In genomic region chr6:40102863-40103262, GRCm38 (mm10) we compare ENCODE assay signal across 14 mouse cellular contexts.
DNase-seq lines count a peak whose midpoint lies in the region; ATAC-seq and TF ChIP-seq lines count a peak whose summit lies in the region.
"Had no signal": no experiment of that assay in that cellular context is flagged by ENCODE, and none has a peak within 500 bp of the region (broad histone marks: within the 10 kb centered on the region; RNA-seq: fewer than 3 reads in every experiment).

No protein-coding gene starts in this region.

- H3K9me3 ChIP-seq in neural tube, embryonic 13.5 days = no peaks in the 10 kb centered on the region
- H3K9me3 ChIP-seq in forebrain, embryonic 15.5 days = no peaks in the 10 kb centered on the region
- H3K9me3 ChIP-seq in midbrain, postnatal 0 days (ENCODE audit: low read length) = no peaks in the 10 kb centered on the region
- H3K9me3 ChIP-seq in liver, embryonic 11.5 days (ENCODE audit: control insufficient read depth, low read length) = no peaks in the 10 kb centered on the region
- H3K9me3 ChIP-seq in intestine, postnatal 0 days (ENCODE audit: control insufficient read depth) = no peaks in the 10 kb centered on the region
- H3K9me3 ChIP-seq: embryonic facial prominence, embryonic 15.5 days; liver, embryonic 12.5 days had no signal

- H3K27me3 ChIP-seq in neural tube, embryonic 13.5 days = no peaks in the 10 kb centered on the region
- H3K27me3 ChIP-seq in forebrain, embryonic 15.5 days = no peaks in the 10 kb centered on the region
- H3K27me3 ChIP-seq in midbrain, postnatal 0 days (ENCODE audit: insufficient read depth, low read length) = no peaks in the 10 kb centered on the region
- H3K27me3 ChIP-seq in liver, embryonic 11.5 days (replicated peaks; ENCODE audit: control insufficient read depth, insufficient read depth, low read length) = no peaks in the 10 kb centered on the region
- no peaks in the 10 kb centered on the region for H3K27me3 ChIP-seq in intestine, postnatal 0 days (replicated peaks; ENCODE audit: control insufficient read depth, insufficient read depth, low read length)
- H3K27me3 ChIP-seq: embryonic facial prominence, embryonic 15.5 days; liver, embryonic 12.5 days had no signal

- no peak for TF ChIP-seq CTCF in midbrain, postnatal 0 days (IDR thresholded peaks at IDR 0.05)
- no peak for TF ChIP-seq CTCF in intestine, postnatal 0 days (IDR thresholded peaks at IDR 0.05; ENCODE audit: low read depth)

- H3K9ac ChIP-seq in neural tube, embryonic 13.5 days = no peak overlapping the region
- no peak overlapping the region for H3K9ac ChIP-seq in forebrain, embryonic 15.5 days (replicated peaks)
- no peak overlapping the region for H3K9ac ChIP-seq in midbrain, postnatal 0 days (replicated peaks; ENCODE audit: low read length, poor library complexity, severe bottlenecking)
- H3K9ac ChIP-seq in liver, embryonic 11.5 days (ENCODE audit: low read depth, low read length) = no peak overlapping the region
- no peak overlapping the region for H3K9ac ChIP-seq in intestine, postnatal 0 days (ENCODE audit: low read depth, low read length)
- H3K9ac ChIP-seq: embryonic facial prominence, embryonic 15.5 days; liver, embryonic 12.5 days had no signal

- no peak for DNase-seq in neural tube, embryonic 10.5 days (ENCODE audit: extremely low spot score, low spot score)
- peak; percentile 81 for DNase-seq in cerebellum, adult 9-10 months
- peak; percentile 63 for DNase-seq in midbrain, postnatal 0 days (ENCODE audit: low spot score)
- DNase-seq in liver, embryonic 11.5 days (ENCODE audit: low spot score) = no peak
- no peak for DNase-seq in urinary bladder, postnatal 25 days (ENCODE audit: low spot score)
- DNase-seq: heart, adult 11 months; heart, postnatal 14 days; kidney, adult 9 months; lung, postnatal 14 days had no signal

- H3K27ac ChIP-seq in neural tube, embryonic 13.5 days (replicated peaks) = peak overlapping the region; percentile 67
- peak overlapping the region; percentile 74 for H3K27ac ChIP-seq in forebrain, embryonic 15.5 days (replicated peaks)
- no peak overlapping the region for H3K27ac ChIP-seq in midbrain, postnatal 0 days (ENCODE audit: low read depth, low read length)
- no peak overlapping the region for H3K27ac ChIP-seq in liver, embryonic 11.5 days (ENCODE audit: low read depth, low read length)
- no peak overlapping the region for H3K27ac ChIP-seq in intestine, postnatal 0 days (ENCODE audit: low read depth, low read length)
- H3K27ac ChIP-seq: embryonic facial prominence, embryonic 15.5 days; liver, embryonic 12.5 days had no signal

- H3K4me1 ChIP-seq in neural tube, embryonic 13.5 days (replicated peaks) = peaks cover 25% of the 10 kb centered on the region
- H3K4me1 ChIP-seq in forebrain, embryonic 15.5 days = peaks cover 30% of the 10 kb centered on the region
- peaks cover 10% of the 10 kb centered on the region; the same call in 1 of the 2 replicates for H3K4me1 ChIP-seq in midbrain, postnatal 0 days (ENCODE audit: insufficient read depth, low read length)
- no peaks in the 10 kb centered on the region for H3K4me1 ChIP-seq in liver, embryonic 11.5 days (replicated peaks; ENCODE audit: control insufficient read depth, insufficient read depth, low read length)
- H3K4me1 ChIP-seq in intestine, postnatal 0 days (replicated peaks; ENCODE audit: control insufficient read depth, insufficient read depth, low read length) = no peaks in the 10 kb centered on the region
- H3K4me1 ChIP-seq: embryonic facial prominence, embryonic 15.5 days; liver, embryonic 12.5 days had no signal

- no peak overlapping the region for H3K4me3 ChIP-seq in neural tube, embryonic 13.5 days
- no peak overlapping the region for H3K4me3 ChIP-seq in forebrain, embryonic 15.5 days
- no peak overlapping the region for H3K4me3 ChIP-seq in midbrain, postnatal 0 days (ENCODE audit: low read depth, low read length)
- H3K4me3 ChIP-seq in liver, embryonic 11.5 days (ENCODE audit: low read depth, low read length) = no peak overlapping the region
- no peak overlapping the region for H3K4me3 ChIP-seq in intestine, postnatal 0 days (ENCODE audit: low read depth, low read length)
- H3K4me3 ChIP-seq: embryonic facial prominence, embryonic 15.5 days; liver, embryonic 12.5 days had no signal

- no peak for ATAC-seq in neural tube, embryonic 13.5 days (ENCODE audit: low read depth)
- peak; percentile 54 for ATAC-seq in forebrain, embryonic 15.5 days (replicated peaks)
- ATAC-seq in midbrain, postnatal 0 days (ENCODE audit: low FRiP score) = no peak
- no peak for ATAC-seq in liver, embryonic 11.5 days (replicated peaks; ENCODE audit: low FRiP score)
- ATAC-seq in intestine, postnatal 0 days = no peak
- ATAC-seq: liver, embryonic 12.5 days had no signal

- no peaks in the 10 kb centered on the region for H3K36me3 ChIP-seq in neural tube, embryonic 13.5 days
- no peaks in the 10 kb centered on the region for H3K36me3 ChIP-seq in forebrain, embryonic 15.5 days
- H3K36me3 ChIP-seq in midbrain, postnatal 0 days (ENCODE audit: insufficient read depth, low read length) = no peaks in the 10 kb centered on the region
- no peaks in the 10 kb centered on the region for H3K36me3 ChIP-seq in liver, embryonic 11.5 days (ENCODE audit: control insufficient read depth, insufficient read depth, low read length)
- no peaks in the 10 kb centered on the region for H3K36me3 ChIP-seq in intestine, postnatal 0 days (ENCODE audit: control insufficient read depth, insufficient read depth)
- H3K36me3 ChIP-seq: embryonic facial prominence, embryonic 15.5 days; liver, embryonic 12.5 days had no signal

- no peak overlapping the region for H3K4me2 ChIP-seq in neural tube, embryonic 13.5 days
- H3K4me2 ChIP-seq in forebrain, embryonic 15.5 days (replicated peaks) = no peak overlapping the region
- H3K4me2 ChIP-seq in midbrain, postnatal 0 days (ENCODE audit: low read depth, low read length, poor library complexity, severe bottlenecking) = no peak overlapping the region
- H3K4me2 ChIP-seq in liver, embryonic 11.5 days = no peak overlapping the region
- H3K4me2 ChIP-seq in intestine, postnatal 0 days (replicated peaks; ENCODE audit: low read depth) = no peak overlapping the region
- H3K4me2 ChIP-seq: embryonic facial prominence, embryonic 15.5 days; liver, embryonic 12.5 days had no signal

- WGBS in neural tube, embryonic 13.5 days = 29% methylated on average over 4 of the region's 4 CpGs
- 18% methylated on average over 4 of the region's 4 CpGs for WGBS in forebrain, embryonic 15.5 days
- 21% methylated on average over 4 of the region's 4 CpGs for WGBS in midbrain, postnatal 0 days
- WGBS in liver, embryonic 11.5 days = 68% methylated on average over 4 of the region's 4 CpGs
- 59% methylated on average over 4 of the region's 4 CpGs for WGBS in intestine, postnatal 0 days

Comparison
In these comparisons a context has a peak if more than half of its experiments do, and no peak if none do; other contexts are left out.
1. H3K27ac ChIP-seq: peak in neural tube, embryonic 13.5 days (single experiment) and forebrain, embryonic 15.5 days (single experiment); none in midbrain, postnatal 0 days (single experiment), liver, embryonic 11.5 days (single experiment) and intestine, postnatal 0 days (single experiment).
2. DNase-seq: peak in cerebellum, adult 9-10 months (single experiment) and midbrain, postnatal 0 days (single experiment); none in neural tube, embryonic 10.5 days (single experiment), liver, embryonic 11.5 days (single experiment) and urinary bladder, postnatal 25 days (single experiment).